Mouse (Mus musculus): ENCODE data around the gene Ttbk1. TPM values are rescaled to one million over a fixed set of nuclear protein-coding genes. Genes with fewer than 3 reads are reported as not detected.
"Not testable (repeated sequence)": the region's sequence is repeated elsewhere in the genome, so short reads cannot be mapped to it uniquely, and the experiment has no call there.

Ttbk1 gene
- polyA plus RNA-seq, 1 experiment from 2014 or later: 0.27 TPM

- Histone ChIP-seq H3K36me3 (ENCODE audit: control insufficient read depth, insufficient read depth, low read length) (no peaks in the 10 kb centered on the region), H3K4me2 (replicated peaks; ENCODE audit: low read depth, low read length) (no peak overlapping the region), H3K9ac (replicated peaks; ENCODE audit: low read depth, low read length) (no peak overlapping the region), H3K4me3 (ENCODE audit: low read depth, low read length) (no peak overlapping the region), H3K9me3 (ENCODE audit: control insufficient read depth, low read depth, low read length) (no peaks in the 10 kb centered on the region), H3K27me3 (ENCODE audit: control insufficient read depth, insufficient read depth, low read length) (no peaks in the 10 kb centered on the region), H3K27ac (ENCODE audit: low read length) (no peak overlapping the region), H3K4me1 (ENCODE audit: control insufficient read depth, insufficient read depth, low read length) (no peaks in the 10 kb centered on the region)
- ATAC-seq (ENCODE audit: insufficient number of reproducible peaks, insufficient read depth, low FRiP score, low read depth): peak; percentile 75; the same call in 1 of the 2 replicates
- WGBS: 52% methylated on average over 11 of the region's 11 CpGs
Measured at GRCm38 (mm10) chr17:46511059-46511710, 23.7 kb upstream of the Ttbk1 start.

DNA sequence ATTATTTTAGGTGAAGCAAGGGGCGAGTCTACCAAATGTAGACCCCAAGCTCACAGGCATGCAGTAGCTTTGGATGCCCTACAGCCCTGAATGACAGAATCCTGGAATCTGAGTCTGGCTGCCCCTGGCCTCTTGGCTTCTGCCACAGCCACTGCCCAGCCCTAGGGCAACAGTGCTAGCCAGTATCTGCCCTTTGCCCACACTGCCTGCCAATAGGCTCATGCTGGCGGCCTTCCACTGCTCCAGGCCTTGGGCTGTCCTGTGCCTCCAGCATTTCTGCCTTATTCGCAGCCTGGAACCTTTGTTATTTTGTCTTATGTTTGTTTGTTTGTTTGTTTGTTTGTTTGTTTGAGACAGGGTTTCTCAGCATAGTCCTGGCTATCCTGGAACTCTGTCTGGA, 18.1 kb upstream of the Ttbk1 start:
- H3K27ac ChIP-seq (ENCODE audit: low read length): no peak overlapping the region
- 92% methylated on average over 3 of the region's 3 CpGs for WGBS
- no peaks in the 10 kb centered on the region for H3K4me1 ChIP-seq (ENCODE audit: control insufficient read depth, insufficient read depth, low read length)
- ATAC-seq (ENCODE audit: insufficient number of reproducible peaks, insufficient read depth, low FRiP score, low read depth): no peak
- no peaks in the 10 kb centered on the region for H3K27me3 ChIP-seq (ENCODE audit: control insufficient read depth, insufficient read depth, low read length)
- no peaks in the 10 kb centered on the region for H3K9me3 ChIP-seq (ENCODE audit: control insufficient read depth, low read depth, low read length)
- no peaks in the 10 kb centered on the region; the same call in 1 of the 2 replicates for H3K36me3 ChIP-seq (ENCODE audit: control insufficient read depth, insufficient read depth, low read length)
- H3K9ac ChIP-seq (replicated peaks; ENCODE audit: low read depth, low read length): no peak overlapping the region
- no peak overlapping the region for H3K4me3 ChIP-seq (ENCODE audit: low read depth, low read length)
- no peak overlapping the region for H3K4me2 ChIP-seq (replicated peaks; ENCODE audit: low read depth, low read length)

GRCm38 (mm10) chr17:46503847-46504638, 16.6 kb upstream of the Ttbk1 start:
- Histone ChIP-seq H3K9me3 (ENCODE audit: control insufficient read depth, low read depth, low read length) (no peaks in the 10 kb centered on the region), H3K4me1 (ENCODE audit: control insufficient read depth, insufficient read depth, low read length) (no peaks in the 10 kb centered on the region), H3K36me3 (ENCODE audit: control insufficient read depth, insufficient read depth, low read length) (no peaks in the 10 kb centered on the region; the same call in 1 of the 2 replicates), H3K27me3 (ENCODE audit: control insufficient read depth, insufficient read depth, low read length) (no peaks in the 10 kb centered on the region), H3K4me3 (ENCODE audit: low read depth, low read length) (no peak overlapping the region), H3K9ac (replicated peaks; ENCODE audit: low read depth, low read length) (no peak overlapping the region), H3K4me2 (replicated peaks; ENCODE audit: low read depth, low read length) (no peak overlapping the region), H3K27ac (ENCODE audit: low read length) (no peak overlapping the region)
- WGBS: 79% methylated on average over 14 of the region's 14 CpGs
- ATAC-seq (ENCODE audit: insufficient number of reproducible peaks, insufficient read depth, low FRiP score, low read depth): no peak

DNA sequence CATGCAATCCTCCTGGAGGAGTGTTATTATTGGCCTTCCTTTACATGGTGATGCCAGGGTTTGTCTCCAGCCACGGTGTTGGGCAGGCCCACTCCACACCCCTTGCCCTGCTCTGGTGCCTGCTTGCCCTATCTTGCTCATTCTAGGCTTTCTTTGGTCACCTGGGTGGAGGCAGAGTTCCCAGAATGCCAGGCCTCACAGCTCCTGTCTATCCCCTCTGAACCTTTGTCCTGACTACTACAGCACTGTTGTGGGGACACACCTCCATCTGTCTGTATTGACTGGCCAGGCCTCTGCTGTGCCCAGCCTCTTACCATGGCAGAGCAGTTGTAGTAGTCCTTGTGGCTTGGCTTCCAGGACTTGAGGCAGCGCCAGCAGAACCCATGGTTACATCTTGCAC, 15.3 kb upstream of the Ttbk1 start:
- Histone ChIP-seq H3K4me1 (ENCODE audit: control insufficient read depth, insufficient read depth, low read length) (0 out of 2 replicates have a peak, but pooled peaks cover under 1% of the 10 kb centered on the region), H3K9me3 (ENCODE audit: control insufficient read depth, low read depth, low read length) (no peaks in the 10 kb centered on the region), H3K4me2 (replicated peaks; ENCODE audit: low read depth, low read length) (no peak overlapping the region), H3K36me3 (ENCODE audit: control insufficient read depth, insufficient read depth, low read length) (peaks cover 3% of the 10 kb centered on the region; the same call in 1 of the 2 replicates), H3K27me3 (ENCODE audit: control insufficient read depth, insufficient read depth, low read length) (no peaks in the 10 kb centered on the region), H3K4me3 (ENCODE audit: low read depth, low read length) (no peak overlapping the region), H3K9ac (replicated peaks; ENCODE audit: low read depth, low read length) (no peak overlapping the region), H3K27ac (ENCODE audit: low read length) (no peak overlapping the region)
- no peak for ATAC-seq (ENCODE audit: insufficient number of reproducible peaks, insufficient read depth, low FRiP score, low read depth)
- WGBS: 84% methylated on average over 2 of the region's 2 CpGs

GRCm38 (mm10) chr17:46497956-46498355, 10.5 kb upstream of the Ttbk1 start:
- 64% methylated on average over 8 of the region's 8 CpGs for WGBS
- Histone ChIP-seq H3K4me3 (ENCODE audit: low read depth, low read length) (no peak overlapping the region), H3K4me1 (ENCODE audit: control insufficient read depth, insufficient read depth, low read length) (0 out of 2 replicates have a peak, but pooled peaks cover 7% of the 10 kb centered on the region), H3K27me3 (ENCODE audit: control insufficient read depth, insufficient read depth, low read length) (no peaks in the 10 kb centered on the region), H3K9me3 (ENCODE audit: control insufficient read depth, low read depth, low read length) (no peaks in the 10 kb centered on the region), H3K9ac (replicated peaks; ENCODE audit: low read depth, low read length) (no peak overlapping the region), H3K27ac (ENCODE audit: low read length) (no peak overlapping the region), H3K4me2 (replicated peaks; ENCODE audit: low read depth, low read length) (no peak overlapping the region), H3K36me3 (ENCODE audit: control insufficient read depth, insufficient read depth, low read length) (peaks cover 3% of the 10 kb centered on the region; the same call in 1 of the 2 replicates)
- ATAC-seq (ENCODE audit: insufficient number of reproducible peaks, insufficient read depth, low FRiP score, low read depth): no peak

DNA sequence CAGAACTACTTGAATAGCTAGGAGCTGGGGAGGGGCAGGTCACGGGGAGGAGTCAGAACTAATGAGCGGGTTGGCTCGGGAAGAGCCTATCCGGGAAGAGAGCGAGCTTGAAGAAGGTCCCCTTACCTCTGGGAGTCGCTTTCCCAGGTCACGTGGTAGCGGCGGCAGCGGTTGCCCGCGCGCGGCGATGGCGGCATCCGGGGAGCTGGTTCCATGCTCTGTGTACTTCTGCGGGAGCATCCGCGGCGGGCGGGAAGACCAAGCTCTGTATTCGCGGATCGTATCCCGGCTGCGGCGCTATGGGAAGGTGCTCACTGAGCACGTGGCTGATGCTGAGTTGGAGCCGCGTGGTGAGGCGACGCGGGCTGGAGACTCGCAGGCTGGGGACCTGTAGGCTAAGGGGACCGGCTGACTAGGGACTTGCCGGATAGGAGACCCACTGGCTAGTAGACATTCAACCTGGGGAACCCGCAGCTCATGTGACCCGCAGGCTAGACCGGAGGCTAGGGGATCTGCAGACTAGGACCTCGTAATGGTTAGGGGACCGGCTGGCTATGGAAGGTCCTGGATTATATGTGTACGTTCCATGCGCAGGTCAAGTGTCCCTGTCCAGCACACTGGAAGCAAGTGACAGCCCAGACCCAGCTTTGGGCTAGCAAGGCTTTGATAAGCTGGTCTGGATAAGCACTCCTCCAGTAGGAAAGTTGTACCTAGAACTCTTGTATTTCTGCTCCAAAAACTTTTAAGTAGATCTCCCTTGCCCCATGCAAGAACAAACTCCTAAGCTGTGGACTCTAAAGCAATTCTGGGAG, 9.4 kb upstream of the Ttbk1 start, which contains the start of gene Dnph1:
TSS of gene Dnph1 (plus strand) at position 89 of the 812 bp plus-strand sequence.
- Histone ChIP-seq H3K4me1 (ENCODE audit: control insufficient read depth, insufficient read depth, low read length) (0 out of 2 replicates have a peak, but pooled peaks cover 7% of the 10 kb centered on the region), H3K27ac (ENCODE audit: low read length) (no peak within 1 kb of the TSS; the same call in 1 of the 2 replicates), H3K4me2 (replicated peaks; ENCODE audit: low read depth, low read length) (peak within 1 kb of the TSS; percentile 86), H3K9ac (replicated peaks; ENCODE audit: low read depth, low read length) (peak within 1 kb of the TSS; percentile 48), H3K4me3 (ENCODE audit: low read depth, low read length) (peak within 1 kb of the TSS; percentile 61), H3K36me3 (ENCODE audit: control insufficient read depth, insufficient read depth, low read length) (peaks cover 3% of the 10 kb centered on the region; the same call in 1 of the 2 replicates), H3K27me3 (ENCODE audit: control insufficient read depth, insufficient read depth, low read length) (no peaks in the 10 kb centered on the region), H3K9me3 (ENCODE audit: control insufficient read depth, low read depth, low read length) (no peaks in the 10 kb centered on the region)
- WGBS: under 1% methylated on average over 44 of the region's 44 CpGs
- peak; percentile 93 for ATAC-seq (ENCODE audit: insufficient number of reproducible peaks, insufficient read depth, low FRiP score, low read depth)

GRCm38 (mm10) chr17:46496081-46496480, 8.6 kb upstream of the Ttbk1 start:
- H3K27ac ChIP-seq (ENCODE audit: low read length); ATAC-seq (ENCODE audit: insufficient number of reproducible peaks, insufficient read depth, low FRiP score, low read depth); H3K4me1 ChIP-seq (ENCODE audit: control insufficient read depth, insufficient read depth, low read length); H3K36me3 ChIP-seq (ENCODE audit: control insufficient read depth, insufficient read depth, low read length); H3K9me3 ChIP-seq (ENCODE audit: control insufficient read depth, low read depth, low read length); H3K27me3 ChIP-seq (ENCODE audit: control insufficient read depth, insufficient read depth, low read length); H3K4me3 ChIP-seq (ENCODE audit: low read depth, low read length); H3K4me2 ChIP-seq (replicated peaks; ENCODE audit: low read depth, low read length); H3K9ac ChIP-seq (replicated peaks; ENCODE audit: low read depth, low read length): not testable (repeated sequence)

DNA sequence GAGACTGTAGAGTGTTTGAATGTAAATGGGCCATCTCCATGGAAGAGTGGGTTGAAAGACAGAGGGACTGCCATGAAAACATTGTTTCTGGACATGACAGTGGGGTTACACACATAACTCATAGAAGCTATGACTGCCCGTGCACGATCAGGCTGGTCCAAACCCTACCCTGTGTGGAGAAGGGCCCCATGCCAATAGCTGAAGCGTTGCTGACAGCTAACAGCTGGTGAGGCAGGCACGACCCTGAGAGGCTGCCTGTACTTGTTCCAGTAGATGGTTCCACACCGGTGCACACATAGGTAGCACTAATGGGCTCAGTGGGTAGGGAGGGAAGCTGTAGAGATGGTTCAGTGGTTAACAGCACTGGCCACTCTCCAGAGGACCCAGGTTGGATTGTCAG, 8.0 kb upstream of the Ttbk1 start:
- H3K27me3 ChIP-seq (ENCODE audit: control insufficient read depth, insufficient read depth, low read length): no peaks in the 10 kb centered on the region
- 79% methylated on average over 5 of the region's 5 CpGs for WGBS
- no peaks in the 10 kb centered on the region for H3K9me3 ChIP-seq (ENCODE audit: control insufficient read depth, low read depth, low read length)
- no peak overlapping the region for H3K9ac ChIP-seq (replicated peaks; ENCODE audit: low read depth, low read length)
- peaks cover 3% of the 10 kb centered on the region; the same call in 1 of the 2 replicates for H3K36me3 ChIP-seq (ENCODE audit: control insufficient read depth, insufficient read depth, low read length)
- no peak for ATAC-seq (ENCODE audit: insufficient number of reproducible peaks, insufficient read depth, low FRiP score, low read depth)
- 0 out of 2 replicates have a peak, but pooled peaks cover 7% of the 10 kb centered on the region for H3K4me1 ChIP-seq (ENCODE audit: control insufficient read depth, insufficient read depth, low read length)
- no peak overlapping the region for H3K27ac ChIP-seq (ENCODE audit: low read length)
- H3K4me2 ChIP-seq (replicated peaks; ENCODE audit: low read depth, low read length): no peak overlapping the region
- H3K4me3 ChIP-seq (ENCODE audit: low read depth, low read length): no peak overlapping the region

All from stomach, embryonic 14.5 days (tissue).